Mouse (Mus musculus) cerebellum, adult 11 months (tissue): Measurements from ENCODE around the gene Nudt21.

ENCODE experiments used
- DNase-seq: peaks from one replicate; pipeline ENCODE4 v3.0.0; 2022

The Nudt21 gene

GRCm38 (mm10) chr8:94036944-94037524 lies at the start of gene Nudt21, which contains the start of gene Ogfod1:
Gene Nudt21 (minus strand): TSS chr8:94037031.
Gene Ogfod1 (plus strand): TSS chr8:94037198.
- DNase-seq = peak; percentile 92

- no peak for DNase-seq
Measured at GRCm38 (mm10) chr8:94076461-94077192, 39.8 kb upstream of the Nudt21 start.

- DNase-seq = no peak
Measured at GRCm38 (mm10) chr8:94068793-94069192, 32.0 kb upstream of the Nudt21 start.

GRCm38 (mm10) chr8:94066121-94066863 lies 29.5 kb upstream of the Nudt21 start:
- DNase-seq = no peak

- peak; percentile 32 for DNase-seq
Measured at GRCm38 (mm10) chr8:94057157-94057854, 20.5 kb upstream of the Nudt21 start.

- DNase-seq = no peak
Measured at GRCm38 (mm10) chr8:94052696-94053095, 15.9 kb upstream of the Nudt21 start.

DNA sequence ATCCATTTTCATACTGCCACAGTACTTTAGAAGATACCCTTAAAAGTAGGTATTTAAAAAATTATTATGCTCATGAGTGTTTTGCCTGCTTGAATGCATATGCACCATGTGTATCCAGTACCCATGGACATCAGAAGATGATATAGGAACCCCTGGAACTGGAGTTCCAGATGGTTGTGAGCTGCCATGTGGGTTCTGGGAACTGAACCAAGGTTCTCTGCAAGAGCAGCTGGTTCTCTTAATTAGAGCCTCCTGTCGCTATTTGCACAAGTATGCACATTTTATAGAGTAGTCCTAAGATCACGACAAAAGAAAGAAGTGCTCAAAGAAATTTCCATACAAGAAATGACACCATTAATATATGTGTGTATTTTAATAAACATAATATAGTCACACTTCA lies 11.0 kb upstream of the Nudt21 start:
- no peak for DNase-seq

GRCm38 (mm10) chr8:94037806-94038205 lies 975 bp upstream of the Nudt21 start:
- no peak for DNase-seq

DNA sequence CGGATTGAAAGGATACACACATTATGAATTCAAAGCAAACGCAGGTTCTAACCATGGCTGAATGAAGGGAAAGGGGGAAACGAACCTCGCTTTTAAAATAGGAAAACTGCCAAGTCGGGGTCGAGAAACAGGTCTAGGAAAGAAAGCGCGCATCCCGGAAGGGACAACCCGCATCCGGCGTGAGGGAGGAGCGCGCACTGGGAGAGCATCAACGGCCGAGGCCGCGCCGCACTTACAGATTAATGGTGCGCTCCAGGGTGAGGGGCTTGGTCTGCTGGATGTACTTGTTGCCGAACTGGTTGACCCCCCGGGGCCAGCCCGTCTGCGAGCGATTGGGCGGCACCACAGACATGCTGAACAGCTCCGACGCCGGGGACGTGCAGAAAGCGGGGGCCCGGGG lies 290 bp downstream of the Nudt21 start:
- DNase-seq = peak; percentile 57

- no peak for DNase-seq
Measured at GRCm38 (mm10) chr8:94035200-94035599, 1.6 kb downstream of the Nudt21 start.

DNA sequence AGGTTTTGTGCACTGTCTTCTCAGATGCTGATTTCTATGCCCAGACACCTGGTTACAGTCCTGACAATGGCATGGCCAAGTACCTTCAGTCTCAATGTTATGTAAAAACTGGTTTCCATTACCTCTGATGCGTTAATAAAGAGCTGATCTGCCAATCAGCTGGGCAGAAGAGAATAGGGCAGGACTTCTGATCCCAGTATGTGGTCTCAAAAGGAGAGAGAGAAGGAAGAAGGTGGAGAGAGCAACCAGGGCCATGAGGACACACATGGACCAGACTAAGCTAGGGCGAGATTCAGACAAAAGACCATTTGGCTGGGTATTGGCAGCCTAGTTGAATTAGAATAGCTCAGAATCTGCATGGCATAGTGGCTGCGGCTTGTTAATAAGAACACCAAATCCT lies 3.2 kb downstream of the Nudt21 start:
- DNase-seq = no peak

GRCm38 (mm10) chr8:94029701-94030100 lies 7.1 kb downstream of the Nudt21 start:
- DNase-seq = no peak

DNA sequence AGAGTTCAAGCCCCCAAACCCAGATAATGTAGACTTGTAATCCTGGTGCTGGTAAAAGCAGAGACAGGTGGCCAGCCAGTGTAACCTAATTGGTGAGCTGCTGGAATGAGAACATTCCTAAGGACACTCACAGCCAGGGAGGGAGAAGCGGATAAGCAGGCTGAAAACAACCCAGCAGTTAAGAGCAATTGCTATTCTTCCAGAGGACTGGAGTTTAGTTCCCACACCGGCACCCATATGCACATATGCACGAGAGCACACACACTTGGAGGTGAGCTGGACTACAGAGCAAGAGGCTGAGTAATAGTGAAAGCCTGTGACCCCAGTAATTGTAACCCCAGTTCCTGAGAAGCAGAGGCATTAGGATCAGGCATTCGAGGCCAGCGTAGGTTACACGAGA lies 12.9 kb downstream of the Nudt21 start:
- no peak for DNase-seq

DNA sequence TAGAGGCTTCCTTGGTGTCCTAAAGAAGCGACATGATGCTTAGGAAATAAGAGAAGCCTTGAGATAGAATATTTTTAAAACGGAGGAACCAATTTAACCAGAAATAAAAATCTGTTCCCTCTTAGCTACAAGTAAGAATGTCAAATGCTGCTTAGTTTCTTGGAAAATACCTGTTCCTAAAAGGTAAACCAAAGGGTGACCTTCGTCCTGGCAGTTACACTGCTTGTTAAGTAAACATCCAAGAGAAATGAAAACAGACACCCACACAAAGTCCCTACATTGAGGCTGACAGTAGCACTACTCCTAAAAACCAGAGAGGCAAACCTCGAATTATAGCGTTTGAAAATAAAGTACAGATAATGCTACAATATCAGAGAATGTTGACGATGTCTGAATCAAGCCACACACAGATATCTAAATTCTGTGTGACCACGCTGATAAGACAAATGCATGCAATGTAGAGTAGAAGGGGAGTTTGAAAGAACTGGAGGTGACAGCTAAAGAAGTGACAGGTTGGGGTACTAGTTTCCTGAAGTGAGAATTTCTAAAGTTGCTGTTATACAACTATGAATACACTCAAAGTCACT lies 23.7 kb downstream of the Nudt21 start:
- no peak for DNase-seq

DNA sequence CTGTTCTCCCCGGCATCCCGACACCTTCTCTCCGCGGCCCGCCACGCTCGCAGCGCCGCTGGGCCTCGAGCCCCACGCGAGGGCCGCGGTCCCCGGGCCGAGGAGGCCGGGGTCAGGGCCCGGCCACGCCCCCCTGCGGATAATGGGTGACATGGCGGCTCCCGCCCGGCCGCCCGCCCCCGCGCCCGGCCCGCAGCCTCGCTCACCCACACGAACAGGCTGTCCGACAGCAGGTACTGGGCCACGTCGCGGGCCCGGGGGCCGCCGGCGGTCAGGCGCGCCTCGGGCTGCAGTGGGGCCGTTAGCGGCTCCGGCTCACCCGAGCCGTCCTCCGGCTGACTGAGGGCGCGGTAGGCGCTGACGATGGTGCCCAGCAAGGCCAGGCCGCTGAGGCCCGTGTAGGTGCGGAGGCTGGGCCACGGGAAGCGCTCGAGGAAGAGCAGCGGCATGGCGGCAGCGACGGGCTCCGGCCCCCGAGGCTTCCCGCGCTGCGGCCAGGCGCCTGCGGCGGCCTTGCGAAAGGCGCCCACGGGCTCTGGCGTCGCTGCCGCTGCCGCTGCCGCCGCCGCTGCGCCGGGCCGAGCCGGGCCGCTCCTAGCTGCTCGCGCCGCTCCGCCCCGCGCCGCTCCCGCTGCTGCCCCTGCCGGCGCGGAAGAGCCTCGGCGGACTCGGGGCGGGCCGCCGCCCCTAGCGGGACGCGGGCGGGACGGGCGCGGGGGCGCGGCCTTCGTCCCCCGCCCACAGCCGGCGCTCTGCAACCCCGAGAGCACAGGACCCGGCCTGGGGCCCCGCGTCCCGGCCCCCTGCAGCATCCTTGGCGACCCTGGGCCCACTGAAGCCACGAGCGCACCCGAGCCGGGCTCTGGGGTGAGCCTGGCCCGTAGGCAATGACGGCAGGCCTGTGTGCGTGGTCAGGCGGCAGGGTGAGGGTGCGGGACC lies 24.5 kb downstream of the Nudt21 start, which contains the start of gene Amfr:
Gene Amfr, minus strand, starts transcription at position 830 of the 939 bp plus-strand sequence.
- peak; percentile 62 for DNase-seq

DNA sequence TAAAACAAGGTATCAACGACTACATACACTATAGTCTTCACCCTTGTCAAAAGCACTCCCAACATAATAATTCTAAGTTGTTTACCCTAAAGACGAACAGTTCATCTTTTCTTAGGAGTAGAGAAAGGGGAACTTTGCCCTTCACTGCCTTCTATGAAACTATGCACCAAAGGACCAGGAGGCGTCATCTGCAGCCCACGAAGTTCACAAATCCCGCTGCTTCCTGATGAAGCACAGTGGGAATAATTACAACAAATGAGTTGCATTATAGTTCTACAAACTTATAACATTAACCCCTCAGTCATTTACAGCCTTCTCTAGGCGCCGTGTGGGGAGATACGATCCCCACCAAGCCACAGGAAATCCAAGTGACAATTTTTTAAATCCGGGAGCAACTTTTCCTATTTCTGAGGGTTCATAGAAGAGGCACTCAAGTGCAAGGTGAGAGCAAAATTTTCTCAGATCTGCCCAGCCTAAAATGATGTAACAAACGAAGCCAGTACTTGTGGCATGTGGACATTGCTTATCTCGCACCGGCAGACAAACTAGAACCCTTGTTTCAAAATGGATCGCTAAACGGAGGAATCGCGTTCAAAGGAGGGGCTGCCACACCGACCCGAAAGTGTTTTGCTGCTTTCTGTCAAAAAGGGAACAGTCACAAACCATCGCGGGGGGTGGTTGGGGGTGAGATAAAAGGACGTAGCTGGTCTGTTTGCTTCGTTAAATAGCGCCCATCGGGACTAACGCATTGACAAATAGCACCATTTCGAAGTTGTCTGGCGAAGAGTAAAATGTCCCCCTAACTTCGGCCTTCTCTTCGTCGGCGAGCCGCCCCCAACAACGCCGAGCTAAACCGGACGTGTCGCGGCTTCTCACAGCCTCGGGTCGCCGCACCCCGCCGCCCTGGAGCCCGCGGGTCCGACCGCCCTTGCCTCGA lies 25.5 kb downstream of the Nudt21 start:
- DNase-seq = no peak

GRCm38 (mm10) chr8:94010101-94010705 lies 26.6 kb downstream of the Nudt21 start:
- DNase-seq = no peak

DNA sequence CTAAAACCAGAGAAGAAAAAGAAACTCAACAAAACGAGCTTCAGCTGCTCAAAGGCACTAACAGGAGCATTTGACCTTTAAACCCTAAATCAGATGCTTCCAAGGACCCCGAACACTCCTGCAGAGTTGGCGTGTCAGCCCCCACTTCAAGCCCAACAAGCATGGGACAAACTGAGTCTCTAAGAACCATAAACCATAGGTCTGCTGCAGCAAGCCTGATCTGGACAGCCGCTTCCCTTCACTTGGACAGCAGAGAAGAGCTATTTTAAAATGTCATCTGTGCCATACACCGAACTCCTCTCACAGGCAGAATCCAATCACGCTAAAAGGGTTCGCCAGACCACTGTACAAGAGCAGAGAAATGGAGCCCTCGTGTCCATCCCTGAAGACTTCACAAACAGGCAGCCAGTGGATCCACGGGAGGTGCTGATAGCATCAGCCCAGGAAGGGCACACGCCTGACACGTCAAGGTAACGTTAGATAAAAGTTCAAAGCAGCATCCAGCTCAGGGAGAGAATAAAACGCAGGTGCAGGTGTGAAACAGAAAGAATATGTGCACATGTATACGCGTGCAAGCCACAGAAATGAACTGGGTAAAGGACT lies 27.5 kb downstream of the Nudt21 start:
- no peak for DNase-seq

DNA sequence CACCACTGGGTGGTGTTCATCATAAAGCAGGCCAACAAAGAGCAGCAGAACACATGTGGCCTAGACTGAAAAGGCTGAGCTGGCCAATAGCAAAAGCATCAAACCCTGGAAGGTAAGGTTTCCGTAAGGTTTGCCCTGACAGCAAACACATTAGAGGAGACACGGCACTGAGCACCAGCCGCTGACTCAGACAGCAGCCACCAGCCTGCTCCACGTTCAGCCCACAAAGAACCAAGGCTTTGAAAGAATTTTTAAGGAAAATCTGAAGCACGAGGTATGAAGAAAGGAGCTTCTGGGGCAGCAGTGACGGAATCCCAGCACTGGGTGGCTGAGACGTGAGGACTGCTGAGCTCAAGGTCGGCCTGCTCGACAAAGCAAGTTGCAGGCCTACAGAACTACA lies 32.7 kb downstream of the Nudt21 start:
- no peak for DNase-seq

- DNase-seq = no peak
Measured at GRCm38 (mm10) chr8:93998961-93999360, 37.9 kb downstream of the Nudt21 start.
